Mouse (Mus musculus): Measurements from ENCODE around the gene Gm3149.
"Not testable (repeated sequence)": the region's sequence is repeated elsewhere in the genome, so short reads cannot be mapped to it uniquely, and the experiment has no call there.

Gm3149 gene

GRCm38 (mm10) chr14:4316983-4317382 is at the start of gene Gm3149:
Gene Gm3149 (plus strand): TSS chr14:4317283.
- DNase-seq (ENCODE audit: low spot score) = not testable (repeated sequence)

- not testable (repeated sequence) for DNase-seq (ENCODE audit: low spot score)
Observed at GRCm38 (mm10) chr14:4269238-4269950, 47.7 kb upstream of the Gm3149 start.

GRCm38 (mm10) chr14:4279828-4280227 is 37.3 kb upstream of the Gm3149 start:
- DNase-seq (ENCODE audit: low spot score) = not testable (repeated sequence)

GRCm38 (mm10) chr14:4334476-4335080 is 17.5 kb downstream of the Gm3149 start, which contains the start of gene 2610042L04Rik:
Gene 2610042L04Rik (plus strand): TSS chr14:4334763.
- DNase-seq (ENCODE audit: low spot score) = not testable (repeated sequence)

- DNase-seq (ENCODE audit: low spot score) = not testable (repeated sequence)
Observed at GRCm38 (mm10) chr14:4335506-4335905, 18.4 kb downstream of the Gm3149 start.

GRCm38 (mm10) chr14:4368991-4369390 is 51.9 kb downstream of the Gm3149 start:
- DNase-seq (ENCODE audit: low spot score) = not testable (repeated sequence)

- DNase-seq (ENCODE audit: low spot score) = not testable (repeated sequence)
Observed at GRCm38 (mm10) chr14:4369691-4370090, 52.6 kb downstream of the Gm3149 start.
